Mouse (Mus musculus) erythroblast, adult 5-6 weeks (primary cell): ENCODE measurements around the gene Zeb2. TPM values are rescaled to one million over a fixed set of nuclear protein-coding genes. Genes with fewer than 3 reads are reported as not detected.

ENCODE experiments used
- ATAC-seq: replicated peaks from 2 replicates; pipeline ENCODE4 v1.8.0; 2016; ENCODE audit warnings: moderate number of reproducible peaks, mild to moderate bottlenecking, moderate TSS enrichment, inconsistent platforms; ENCODE audit not compliant: poor library complexity, low FRiP score, severe bottlenecking
- total RNA-seq, 2 experiments: library from RNA; stranded (forward) in 1 of 2; stranded (reverse) in 1 of 2; fragments of 150-400 nt in 1 of 2; fragments of 200-764, 138-1000 nt in 1 of 2; gene quantifications; 2 replicates each; pipeline versions ENCODE4 v1.2.3 to v1.2.4; 2015 to 2017; ENCODE audit warnings: low replicate concordance in 2 of 2

The Zeb2 gene
- total RNA-seq, 2 experiments from 2014 or later: 33.2 to 42.8 TPM

GRCm38 (mm10) chr2:44960561-44960960 is 156.6 kb downstream of the Zeb2 start:
- no peak for ATAC-seq

DNA sequence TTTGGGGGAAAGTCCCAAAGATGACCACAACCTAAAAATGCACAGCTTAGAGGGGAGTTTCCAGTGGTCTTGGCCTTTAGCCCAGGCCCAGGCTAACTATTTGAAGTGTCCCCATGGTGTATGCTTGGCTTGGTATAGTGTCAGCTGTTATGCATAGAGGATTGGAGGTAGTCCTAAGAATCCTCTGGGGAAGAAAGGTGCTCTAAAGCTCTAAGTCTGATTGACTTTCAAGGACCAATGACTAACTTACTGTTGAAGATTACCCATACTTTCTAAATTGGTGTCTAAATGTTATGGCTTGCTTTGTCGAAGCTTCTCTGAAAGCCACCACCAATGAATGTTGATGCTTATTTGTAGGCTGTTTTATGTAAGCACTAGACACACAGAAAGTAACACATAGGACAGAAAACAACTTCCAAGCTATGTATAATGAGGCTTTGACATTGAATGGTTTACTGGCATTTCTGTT is 159.8 kb downstream of the Zeb2 start:
- ATAC-seq: no peak

DNA sequence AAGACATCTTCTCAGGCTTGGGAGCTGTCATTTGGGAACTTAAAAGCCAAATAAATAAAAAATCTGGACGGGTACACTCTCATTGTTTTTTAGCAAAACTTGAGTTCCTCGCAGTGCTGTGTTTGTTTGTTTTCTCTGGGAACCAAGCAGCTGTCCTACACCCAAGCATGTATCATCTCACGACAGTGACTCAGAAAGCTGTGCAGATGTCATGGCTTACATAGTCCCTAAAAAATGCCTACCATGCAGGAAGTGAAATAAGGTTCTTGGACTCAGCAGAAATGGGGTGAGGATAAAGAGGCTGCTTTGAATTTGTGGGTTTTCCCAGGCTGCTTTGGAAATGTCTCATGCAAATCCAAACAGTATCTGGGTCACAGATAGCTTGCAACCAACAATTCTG is 161.0 kb downstream of the Zeb2 start:
- no peak for ATAC-seq

- no peak for ATAC-seq
Measured at GRCm38 (mm10) chr2:44955506-44955905, 161.7 kb downstream of the Zeb2 start.

DNA sequence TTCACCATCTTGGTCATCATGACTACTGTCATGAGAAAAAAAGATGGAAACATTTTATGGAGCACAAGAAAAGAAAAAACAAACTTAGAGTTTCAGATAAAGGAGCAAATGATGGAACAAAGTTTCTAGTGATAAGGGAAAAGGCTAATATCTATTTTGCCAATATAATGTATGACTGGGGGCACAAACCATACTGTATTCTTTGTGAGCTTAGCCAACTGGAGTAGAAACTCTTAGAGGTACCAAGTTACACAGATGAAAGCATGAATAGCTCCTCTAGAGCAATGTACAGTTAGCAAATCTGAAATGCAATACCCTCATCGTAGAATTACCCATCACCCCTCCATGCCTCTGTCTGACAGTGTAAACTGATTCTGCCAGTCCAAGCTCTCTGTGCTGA is 163.0 kb downstream of the Zeb2 start:
- ATAC-seq: no peak

DNA sequence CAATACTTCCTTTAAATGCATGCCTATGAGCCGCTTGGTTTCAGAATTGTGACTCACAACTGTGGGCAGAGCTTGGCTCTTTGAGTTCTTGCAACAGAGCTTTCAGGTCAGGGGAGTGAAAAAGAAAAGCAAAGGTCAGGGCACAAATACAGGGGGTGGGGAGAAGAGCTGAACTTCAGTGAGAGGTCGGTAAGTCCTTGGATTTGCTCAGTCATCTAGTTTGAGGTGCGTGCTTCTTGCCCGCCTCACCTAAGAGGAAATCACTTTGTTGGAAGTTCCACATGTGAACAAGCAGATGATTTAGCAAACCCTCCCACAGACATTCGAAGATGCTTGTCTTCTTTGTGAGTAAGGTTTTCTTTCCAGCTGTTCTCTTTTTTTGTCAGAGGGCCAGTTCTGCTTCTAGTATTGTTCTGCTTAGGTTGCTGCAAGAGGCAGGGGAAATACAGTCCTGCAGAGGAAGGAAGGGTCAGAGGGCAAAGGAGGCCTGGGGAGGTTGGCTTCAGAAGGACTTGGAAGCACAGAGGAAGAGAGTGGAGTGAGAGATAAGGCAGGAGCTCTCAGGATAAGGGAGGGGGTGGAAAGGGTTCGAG is 164.3 kb downstream of the Zeb2 start:
- 0 out of 2 replicates have a peak, but pooled peaks have one; percentile 50 for ATAC-seq

DNA sequence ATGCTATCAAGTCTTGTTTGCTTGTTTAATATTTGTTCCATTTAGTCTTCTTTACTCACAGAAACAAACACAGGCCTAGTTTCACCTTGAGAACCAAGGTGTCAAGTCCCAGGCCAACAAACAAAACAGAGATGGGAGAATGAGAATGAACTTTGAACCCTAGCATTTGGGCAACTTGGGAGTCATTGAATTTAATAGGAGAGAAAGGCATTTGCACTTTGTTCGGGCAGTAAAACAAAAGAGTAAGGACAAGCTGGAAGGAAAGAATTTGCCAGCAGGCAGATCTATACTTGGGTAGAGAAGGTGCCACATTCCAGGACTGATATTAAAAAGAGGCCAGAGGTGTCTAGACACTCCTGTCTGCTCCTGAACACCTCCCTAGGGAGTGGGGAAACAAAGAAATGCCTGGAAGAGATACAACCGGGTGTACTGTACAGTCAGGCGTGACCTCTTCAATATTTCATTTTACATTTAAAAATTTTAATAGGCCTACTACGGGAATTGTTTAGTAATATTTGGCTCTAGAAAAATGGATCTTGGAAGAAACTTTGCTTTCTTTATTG is 165.5 kb downstream of the Zeb2 start:
- ATAC-seq: no peak

- no peak for ATAC-seq
Measured at GRCm38 (mm10) chr2:44944689-44945088, 172.5 kb downstream of the Zeb2 start.

Other genes with a start within 250 kb of the Zeb2 start
- gene Gtdc1, start 189.7 kb downstream of the Zeb2 start, total RNA-seq (2015; ENCODE audit: low replicate concordance): 6.1 and 13.3 TPM in 2 replicates
- gene Gtdc1, start 189.7 kb downstream of the Zeb2 start, total RNA-seq (2017; ENCODE audit: low replicate concordance): 7.9 and 17.7 TPM in 2 replicates